Mouse (Mus musculus): ENCODE measurements around the gene Myo1f.

GRCm38 (mm10) chr17:33637038-33637437 lies 81.5 kb downstream of the Myo1f start:
- TF ChIP-seq CTCF (IDR thresholded peaks at IDR 0.05; ENCODE audit: low read depth) (no peak), EP300 (IDR thresholded peaks at IDR 0.05; ENCODE audit: low read depth) (no peak)

Measured in heart, postnatal 0 days (tissue).